Mouse (Mus musculus): ENCODE data around the gene Tmc2.

Gene Tmc2

GRCm38 (mm10) chr2:130303014-130303413 is 108.0 kb downstream of the Tmc2 start:
- DNase-seq: no peak
